Comparison of ENCODE assay signal across 14 mouse cellular contexts in genomic region chr11:28375891-28376290, GRCm38 (mm10). TPM values are rescaled to one million over a fixed set of nuclear protein-coding genes. Genes with fewer than 3 reads are reported as not detected.
A peak's percentile ranks its signal among the peaks of the same experiment; 100 is the strongest.
DNase-seq lines count a peak whose midpoint lies in the region.
"Had no signal": no experiment of that assay in that cellular context is flagged by ENCODE, and none has a peak within 500 bp of the region (broad histone marks: within the 10 kb centered on the region; RNA-seq: fewer than 3 reads in every experiment).

No protein-coding gene starts in this region.

- intact Hi-C loops in heart, postnatal 10 days (cut with DNase I): no loop called here

- peak; percentile 5 for DNase-seq in embryo, embryonic 10.5 days (ENCODE audit: low spot score)
- DNase-seq in embryo, embryonic 10 days (ENCODE audit: low spot score): no peak
- peak; percentile 31 for DNase-seq in heart, adult 11 months
- DNase-seq in heart, postnatal 10 days: no peak
- peak; percentile 16 for DNase-seq in brain, adult 2 months (ENCODE audit: low read depth, low spot score)
- peak; percentile 19 for DNase-seq in mesoderm, embryonic 11.5 days (ENCODE audit: low read depth, low spot score)
- DNase-seq in cerebellum, adult 9-10 months: no peak
- DNase-seq: adrenal gland, adult 8-10 months; adrenal gland, postnatal 25 days; cerebellum, adult 18-20 months; cerebellum, adult 9-11 months; cerebellum, postnatal 25 days; gastrocnemius, postnatal 25 days; heart, adult 2 months had no signal

RNA-seq across cellular contexts. Expression of gene Gm6685, which starts 36.2 kb away (rescaled TPM):
- 1 to 10 TPM; 2.8 to 5.5 TPM for total RNA-seq in heart, postnatal 10 days (2021)

Comparison
In these comparisons a context has a peak if more than half of its experiments do, and no peak if none do; other contexts are left out.
1. DNase-seq: peak in embryo, embryonic 10.5 days (single experiment), heart, adult 11 months (single experiment), brain, adult 2 months (single experiment) and mesoderm, embryonic 11.5 days (single experiment); none in embryo, embryonic 10 days (single experiment), heart, postnatal 10 days (0 of 2) and cerebellum, adult 9-10 months (single experiment).